Mouse (Mus musculus): ENCODE data around the gene Isca2.

DNA sequence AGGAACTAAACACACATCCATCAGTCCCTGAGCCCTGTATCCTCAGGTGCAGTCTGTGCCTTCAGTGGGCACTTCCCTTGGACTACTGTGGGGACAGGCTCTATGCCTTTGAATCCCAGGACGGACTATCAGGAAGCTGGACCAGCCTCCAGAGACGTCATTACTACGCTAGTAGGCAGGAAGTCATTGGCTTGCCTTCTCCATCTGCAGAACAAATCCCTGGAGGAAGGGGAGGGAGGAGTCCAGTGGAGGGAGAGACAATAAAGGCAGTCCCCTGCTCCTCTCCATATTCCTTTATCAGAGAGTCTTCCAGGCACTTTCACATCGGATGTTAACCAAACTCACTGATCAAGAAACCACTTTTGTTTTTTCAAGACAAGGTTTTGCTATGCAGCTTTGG, 38.5 kb downstream of the Isca2 start:
- TF ChIP-seq CTCF (IDR thresholded peaks at IDR 0.05; ENCODE audit: low read depth, low read length) (no peak), POLR2A (IDR thresholded peaks at IDR 0.05; ENCODE audit: borderline replicate concordance, low read depth, low read length) (no peak)

All from bone marrow macrophage, adult 2 months (primary cell).